Mouse (Mus musculus) small intestine, adult 2 months (tissue): Measurements from ENCODE around the gene Mfng. TPM values are rescaled to one million over a fixed set of nuclear protein-coding genes. Genes with fewer than 3 reads are reported as not detected.

Experiments
- H3K27ac ChIP-seq: fragments of 200-500 bp; 2 replicates; pipeline ENCODE4 v1.5.1; 2012; ENCODE audit warnings: low read depth, low read length, control low read depth, inconsistent platforms; ENCODE audit not compliant: insufficient read depth
- H3K27me3 ChIP-seq: fragments of 200-500 bp; 2 replicates; pipeline ENCODE4 v1.6.1; 2012; ENCODE audit warnings: mild to moderate bottlenecking, moderate library complexity, low read length, inconsistent platforms; ENCODE audit not compliant: control insufficient read depth, insufficient read depth
- H3K36me3 ChIP-seq: fragments of 200-500 bp; 2 replicates; pipeline ENCODE4 v1.6.1; 2012; ENCODE audit warnings: mild to moderate bottlenecking, low read length, control low read depth, inconsistent platforms; ENCODE audit not compliant: control insufficient read depth, insufficient read depth
- H3K4me1 ChIP-seq: fragments of 200-500 bp; 2 replicates; pipeline ENCODE4 v1.6.1; 2012; ENCODE audit warnings: low read length, inconsistent platforms, mixed read lengths; ENCODE audit not compliant: control insufficient read depth, insufficient read depth, insufficient read length
- H3K4me3 ChIP-seq: fragments of 200-500 bp; 2 replicates; pipeline ENCODE4 v1.5.1; 2012; ENCODE audit warnings: low read depth, mild to moderate bottlenecking, control low read depth, inconsistent platforms, low read length, moderate library complexity
- CTCF ChIP-seq: fragments of 200-500 bp; IDR thresholded peaks from 2 replicates; pipeline ENCODE4 v1.5.1; 2012; ENCODE audit warnings: low read depth, mild to moderate bottlenecking, control low read depth, inconsistent platforms, low read length, moderate library complexity, mixed read lengths; ENCODE audit not compliant: insufficient replicate concordance, insufficient read length; ENCODE audit errors: extremely low read depth
- POLR2A ChIP-seq: fragments of 200-500 bp; IDR thresholded peaks from 2 replicates; pipeline ENCODE4 v1.6.1; 2012; ENCODE audit warnings: low read depth, mild to moderate bottlenecking, control low read depth, inconsistent platforms, low read length, moderate library complexity
- WGBS: fragments of 180-500 bp; shearing (Covaris S2); methylation state at CpG from one replicate; pipeline ENCODE4 v1.1.7; 2018; 5-methylcytosine and 5-hydroxymethylcytosine counted together
- polyA plus RNA-seq: library from polyadenylated mRNA; depleted of rRNA; stranded (reverse); fragments of >200 nt; gene quantifications from 2 replicates; pipeline ENCODE4 v1.2.3, GENCODE M21; 2012

Gene Mfng
- polyA plus RNA-seq, 1 experiment: 7.9 TPM

GRCm38 (mm10) chr15:78758132-78758531 lies 15.1 kb downstream of the Mfng start:
- H3K27me3 ChIP-seq: no peaks in the 10 kb centered on the region
- H3K4me3 ChIP-seq: no peak overlapping the region
- 90% methylated on average over 6 of the region's 6 CpGs for WGBS
- no peak overlapping the region for H3K27ac ChIP-seq
- peaks cover 10% of the 10 kb centered on the region for H3K4me1 ChIP-seq
- TF ChIP-seq CTCF: no peak
- no peak for TF ChIP-seq POLR2A
- H3K36me3 ChIP-seq: no peaks in the 10 kb centered on the region

- no peak for TF ChIP-seq CTCF
- H3K27me3 ChIP-seq: no peaks in the 10 kb centered on the region
- no peaks in the 10 kb centered on the region for H3K36me3 ChIP-seq
- no peak overlapping the region for H3K27ac ChIP-seq
- H3K4me1 ChIP-seq: peaks cover 10% of the 10 kb centered on the region
- 48% methylated on average over 12 of the region's 12 CpGs for WGBS
- 0 out of 2 replicates have a peak overlapping the region, but pooled peaks have one; percentile 6 for H3K4me3 ChIP-seq
Observed at GRCm38 (mm10) chr15:78755966-78756725, 17.1 kb downstream of the Mfng start.

- no peak overlapping the region for H3K27ac ChIP-seq
- no peak for TF ChIP-seq POLR2A
- TF ChIP-seq CTCF: no peak
- H3K36me3 ChIP-seq: no peaks in the 10 kb centered on the region
- H3K27me3 ChIP-seq: no peaks in the 10 kb centered on the region
- peaks cover 10% of the 10 kb centered on the region for H3K4me1 ChIP-seq
- 48% methylated on average over 3 of the region's 3 CpGs for WGBS
- no peak overlapping the region for H3K4me3 ChIP-seq
Observed at GRCm38 (mm10) chr15:78755226-78755625, 18.0 kb downstream of the Mfng start.

GRCm38 (mm10) chr15:78754144-78754543 lies 19.1 kb downstream of the Mfng start:
- 69% methylated on average over 5 of the region's 5 CpGs for WGBS
- H3K4me1 ChIP-seq: peaks cover 11% of the 10 kb centered on the region
- no peaks in the 10 kb centered on the region for H3K27me3 ChIP-seq
- H3K27ac ChIP-seq: no peak overlapping the region
- no peaks in the 10 kb centered on the region for H3K36me3 ChIP-seq
- TF ChIP-seq CTCF (no peak), POLR2A (no peak)
- no peak overlapping the region for H3K4me3 ChIP-seq

GRCm38 (mm10) chr15:78752991-78753390 lies 20.3 kb downstream of the Mfng start:
- TF ChIP-seq CTCF (no peak), POLR2A (no peak)
- no peaks in the 10 kb centered on the region for H3K36me3 ChIP-seq
- no peaks in the 10 kb centered on the region for H3K27me3 ChIP-seq

GRCm38 (mm10) chr15:78750608-78751350 lies 22.5 kb downstream of the Mfng start:
- Histone ChIP-seq H3K27me3 (no peaks in the 10 kb centered on the region), H3K36me3 (no peaks in the 10 kb centered on the region), H3K4me1 (peaks cover 2% of the 10 kb centered on the region; the same call in 1 of the 2 replicates), H3K4me3 (no peak overlapping the region), H3K27ac (no peak overlapping the region)
- TF ChIP-seq POLR2A: no peak
- WGBS: 34% methylated on average over 6 of the region's 6 CpGs

More at GRCm38 (mm10) chr15:78752991-78753390, 20.3 kb downstream of the Mfng start:
- peaks cover 11% of the 10 kb centered on the region for H3K4me1 ChIP-seq
- H3K27ac ChIP-seq: no peak overlapping the region
- H3K4me3 ChIP-seq: no peak overlapping the region

- WGBS: 35% methylated on average over 5 of the region's 5 CpGs
Observed at GRCm38 (mm10) chr15:78749855-78750254, 23.4 kb downstream of the Mfng start.

More at GRCm38 (mm10) chr15:78749855-78750254, 23.4 kb downstream of the Mfng start:
- Histone ChIP-seq H3K27me3 (no peaks in the 10 kb centered on the region), H3K27ac (no peak overlapping the region), H3K36me3 (no peaks in the 10 kb centered on the region), H3K4me3 (no peak overlapping the region), H3K4me1 (0 out of 2 replicates have a peak, but pooled peaks cover 2% of the 10 kb centered on the region)
- TF ChIP-seq POLR2A (no peak), CTCF (no peak)
